Mouse (Mus musculus) mesoderm, embryonic 11.5 days (tissue): ENCODE measurements around the gene Chpf.

Source experiments
- DNase-seq: peaks from one replicate; pipeline ENCODE4 v3.0.0-alpha.2; 2012; ENCODE audit warnings: low read depth, low spot score

The Chpf gene

DNA sequence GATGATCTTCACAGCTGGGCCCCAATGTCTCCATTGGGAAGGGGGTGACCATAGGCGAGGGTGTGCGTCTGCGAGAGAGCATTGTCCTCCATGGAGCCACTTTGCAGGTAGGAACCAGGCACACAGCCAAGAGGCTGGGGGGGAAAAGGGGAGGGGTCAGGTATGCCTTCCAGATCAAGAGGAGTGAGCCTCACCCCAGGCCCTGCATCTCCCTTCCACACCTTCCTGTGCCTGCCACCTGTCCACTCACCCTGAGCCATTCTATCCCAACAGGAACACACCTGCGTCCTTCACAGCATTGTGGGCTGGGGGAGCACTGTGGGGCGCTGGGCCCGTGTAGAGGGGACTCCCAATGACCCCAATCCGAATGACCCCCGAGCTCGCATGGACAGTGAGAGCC, 36.9 kb downstream of the Chpf start:
- DNase-seq: no peak

DNA sequence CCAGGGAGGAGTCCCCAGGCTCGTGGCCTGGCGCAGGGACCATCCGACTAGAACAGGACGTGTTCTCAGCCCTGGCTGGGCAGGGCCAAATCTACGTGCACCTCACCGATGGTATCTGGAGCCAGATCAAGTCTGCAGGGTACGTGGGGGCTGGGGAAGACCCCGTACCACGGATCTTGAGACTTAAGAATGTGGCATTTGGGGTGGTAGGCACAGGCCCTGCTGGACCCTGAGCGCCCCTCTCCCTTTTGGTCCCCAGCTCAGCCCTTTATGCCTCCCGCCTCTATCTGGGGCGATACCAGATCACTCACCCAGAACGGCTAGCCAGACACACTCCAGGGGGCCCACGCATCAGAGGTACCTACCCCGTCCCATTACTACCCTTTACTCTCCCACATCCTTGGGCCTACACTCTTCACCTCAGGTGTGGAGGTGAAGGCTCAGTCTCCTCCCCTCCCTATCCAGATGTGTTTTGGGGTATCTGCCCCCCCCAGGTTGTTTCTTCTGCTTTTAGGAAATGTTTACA, 37.6 kb downstream of the Chpf start:
- DNase-seq: no peak

DNA sequence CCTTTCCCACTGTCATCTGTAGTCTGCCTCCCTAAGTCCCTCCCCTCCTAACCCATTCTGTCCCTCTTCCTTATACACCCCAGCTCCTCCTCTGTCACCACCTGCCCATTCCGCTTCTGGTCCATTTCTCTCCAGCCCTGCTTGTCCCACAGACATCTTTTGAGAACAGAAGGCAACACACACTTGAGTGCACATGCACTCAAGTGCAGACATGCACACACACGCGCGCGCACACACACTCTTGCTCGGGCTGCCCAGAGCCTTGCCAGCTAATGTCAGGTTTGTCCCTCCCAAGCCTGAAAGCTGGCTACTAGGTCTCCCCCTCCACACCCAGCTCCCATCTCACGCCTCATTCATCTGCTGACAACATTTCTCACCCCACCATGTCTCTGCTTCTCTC, 38.4 kb downstream of the Chpf start:
- DNase-seq: no peak

DNA sequence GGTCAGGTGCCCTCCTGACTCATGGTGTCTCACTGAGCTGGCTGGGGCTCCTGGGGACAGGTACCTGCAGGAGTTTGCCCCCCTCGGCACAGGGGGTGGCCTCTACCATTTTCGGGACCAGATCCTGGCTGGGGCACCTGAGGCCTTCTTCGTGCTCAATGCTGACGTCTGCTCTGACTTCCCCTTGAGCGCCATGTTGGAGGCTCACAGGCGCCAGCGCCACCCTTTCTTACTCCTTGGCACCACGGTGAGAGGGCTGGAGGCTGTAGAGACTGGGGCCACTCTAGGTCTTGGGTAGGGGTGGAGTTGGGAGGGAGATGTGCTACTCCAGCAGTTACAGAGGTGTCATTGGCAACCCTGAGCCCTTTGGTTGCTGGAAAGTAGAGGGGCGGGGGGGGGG, 40.3 kb downstream of the Chpf start:
- no peak for DNase-seq

DNA sequence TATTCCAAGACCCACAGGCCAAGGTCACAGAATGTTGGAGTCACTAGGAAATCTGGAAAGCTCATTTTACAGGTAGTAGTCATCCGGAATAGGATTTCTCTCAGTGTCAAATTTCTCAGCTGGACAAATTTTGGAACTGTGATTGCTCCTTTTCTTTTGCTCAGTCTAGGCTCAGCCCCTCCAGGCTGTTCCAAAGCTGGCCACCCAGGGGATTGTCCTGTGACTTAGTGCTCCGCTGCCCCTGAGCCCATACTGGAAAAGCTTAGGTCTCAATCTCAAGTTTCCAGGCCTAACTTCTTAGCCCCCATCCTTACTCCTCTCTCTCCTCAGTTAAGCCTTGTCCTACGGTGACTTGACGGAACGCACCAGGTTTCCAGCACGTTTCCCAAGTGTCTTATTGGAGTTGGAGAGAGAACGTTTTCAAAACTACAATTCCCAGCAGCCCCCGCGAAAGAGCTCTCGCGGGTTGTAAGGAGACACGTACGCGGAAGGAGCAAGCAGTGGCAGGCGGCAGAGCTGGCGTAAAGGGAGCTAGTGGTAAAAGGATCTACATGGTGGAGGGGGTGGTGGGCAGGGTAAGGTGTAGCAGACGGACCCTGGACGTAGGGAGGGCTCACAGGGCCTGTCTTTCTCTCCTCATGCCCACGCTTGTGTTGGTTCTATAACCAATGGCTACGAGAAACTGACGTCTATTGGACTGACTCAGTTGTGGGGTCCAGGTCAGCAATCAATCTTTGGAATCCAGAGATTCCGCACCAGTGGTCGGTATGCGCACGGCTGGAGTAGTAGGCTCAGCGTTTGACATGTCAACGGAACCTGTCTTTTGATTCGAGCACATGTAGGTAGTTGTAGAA, 43.4 kb downstream of the Chpf start, which contains the start of gene Gmppa:
Gene Gmppa, plus strand, starts transcription at position 456 of the 854 bp plus-strand sequence.
- DNase-seq: peak; percentile 89

DNA sequence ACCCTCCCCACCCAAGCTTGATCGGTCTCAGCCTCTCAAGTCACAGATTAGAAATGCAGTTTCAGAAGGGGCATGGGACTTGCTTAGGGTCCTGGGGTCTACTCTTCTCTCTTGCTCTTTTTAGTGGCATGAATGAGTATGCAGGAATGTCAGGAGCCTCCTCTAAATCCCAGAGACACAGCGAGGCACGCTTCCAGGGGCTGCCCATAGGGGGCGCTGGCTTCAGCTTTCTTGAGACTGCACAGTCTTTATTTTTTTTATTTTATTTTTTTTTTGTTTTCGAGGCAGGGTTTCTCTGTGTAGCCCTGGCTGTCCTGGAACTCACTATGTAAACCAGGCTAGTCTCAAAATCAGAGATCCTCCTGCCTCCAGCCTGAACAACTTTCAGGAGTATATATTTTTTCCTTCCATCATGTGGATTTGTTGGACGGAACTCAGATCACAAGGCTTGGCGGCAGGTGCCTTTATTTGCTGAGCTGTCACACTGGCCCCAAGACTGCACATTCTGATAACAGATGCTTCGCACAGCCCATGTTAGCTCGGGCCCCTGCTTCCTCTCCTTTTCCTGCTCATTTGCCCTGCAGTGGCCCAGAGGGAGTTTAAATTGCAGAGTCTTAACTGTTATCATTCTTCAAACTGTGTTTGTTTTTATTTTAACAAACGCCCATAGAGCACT, 53.2 kb downstream of the Chpf start:
- peak; percentile 83 for DNase-seq
